Mouse (Mus musculus): Measurements from ENCODE around the gene Aldh9a1. TPM values are rescaled to one million over a fixed set of nuclear protein-coding genes. Genes with fewer than 3 reads are reported as not detected.

Gene Aldh9a1
- polyA plus RNA-seq, 1 experiment from 2014 or later: 51.5 TPM

DNA sequence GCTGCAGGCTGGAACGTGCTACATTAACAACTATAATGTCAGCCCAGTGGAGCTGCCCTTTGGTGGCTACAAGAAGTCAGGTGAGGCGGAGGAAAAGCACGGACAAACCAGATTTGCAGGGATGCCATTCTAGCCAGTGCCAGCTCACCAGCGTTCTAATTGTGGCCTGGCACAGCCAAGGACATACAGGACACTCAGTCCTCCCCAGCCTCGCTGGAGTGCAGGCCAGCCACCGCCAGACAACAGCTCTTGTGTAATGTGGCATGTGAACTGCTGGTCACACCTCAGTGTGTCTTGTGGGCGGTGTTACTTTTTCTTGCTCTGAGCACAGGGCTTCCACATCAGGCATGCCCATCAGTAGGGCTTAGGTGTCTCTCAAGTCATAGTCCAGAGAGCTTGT, 16.0 kb downstream of the Aldh9a1 start:
- Histone ChIP-seq H3K4me1 (replicated peaks; ENCODE audit: control insufficient read depth, insufficient read depth, low read length) (no peaks in the 10 kb centered on the region), H3K4me3 (ENCODE audit: low read length) (no peak overlapping the region), H3K36me3 (ENCODE audit: control insufficient read depth, insufficient read depth, low read length) (peaks cover 2% of the 10 kb centered on the region), H3K9ac (ENCODE audit: low read length) (no peak overlapping the region), H3K27me3 (ENCODE audit: control insufficient read depth, insufficient read depth, low read depth, low read length) (no peaks in the 10 kb centered on the region), H3K27ac (ENCODE audit: low read length) (no peak overlapping the region), H3K4me2 (ENCODE audit: low read depth, low read length) (no peak overlapping the region), H3K9me3 (ENCODE audit: control insufficient read depth, low read length) (no peaks in the 10 kb centered on the region)
- WGBS: 88% methylated on average over 7 of the region's 7 CpGs
- ATAC-seq (ENCODE audit: low read depth): no peak

DNA sequence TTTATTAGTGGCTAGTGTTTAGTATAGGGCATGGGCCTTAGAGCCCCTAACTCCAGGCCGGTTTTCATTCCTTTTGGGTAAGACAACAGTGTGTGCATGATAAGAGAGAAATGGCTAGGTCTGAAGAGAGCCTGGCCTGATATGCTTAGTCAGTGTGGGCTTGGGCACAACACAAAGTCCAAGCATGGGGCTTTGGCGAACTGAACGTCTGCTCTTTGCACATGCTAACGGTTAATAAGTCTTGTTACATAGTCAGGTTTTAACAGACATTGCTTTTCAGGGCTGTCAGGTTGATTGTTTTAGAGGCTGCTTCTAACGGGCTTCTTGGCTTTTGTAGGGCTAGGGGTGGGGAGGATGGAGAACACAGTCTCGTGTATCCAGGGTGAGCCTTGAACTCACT, 16.8 kb downstream of the Aldh9a1 start:
- H3K4me3 ChIP-seq (ENCODE audit: low read length): no peak overlapping the region
- 90% methylated on average over 6 of the region's 6 CpGs for WGBS
- no peak overlapping the region for H3K9ac ChIP-seq (ENCODE audit: low read length)
- peaks cover 2% of the 10 kb centered on the region for H3K36me3 ChIP-seq (ENCODE audit: control insufficient read depth, insufficient read depth, low read length)
- H3K9me3 ChIP-seq (ENCODE audit: control insufficient read depth, low read length): no peaks in the 10 kb centered on the region
- H3K27me3 ChIP-seq (ENCODE audit: control insufficient read depth, insufficient read depth, low read depth, low read length): no peaks in the 10 kb centered on the region
- no peak overlapping the region for H3K4me2 ChIP-seq (ENCODE audit: low read depth, low read length)
- no peak overlapping the region for H3K27ac ChIP-seq (ENCODE audit: low read length)
- H3K4me1 ChIP-seq (replicated peaks; ENCODE audit: control insufficient read depth, insufficient read depth, low read length): no peaks in the 10 kb centered on the region
- ATAC-seq (ENCODE audit: low read depth): no peak

DNA sequence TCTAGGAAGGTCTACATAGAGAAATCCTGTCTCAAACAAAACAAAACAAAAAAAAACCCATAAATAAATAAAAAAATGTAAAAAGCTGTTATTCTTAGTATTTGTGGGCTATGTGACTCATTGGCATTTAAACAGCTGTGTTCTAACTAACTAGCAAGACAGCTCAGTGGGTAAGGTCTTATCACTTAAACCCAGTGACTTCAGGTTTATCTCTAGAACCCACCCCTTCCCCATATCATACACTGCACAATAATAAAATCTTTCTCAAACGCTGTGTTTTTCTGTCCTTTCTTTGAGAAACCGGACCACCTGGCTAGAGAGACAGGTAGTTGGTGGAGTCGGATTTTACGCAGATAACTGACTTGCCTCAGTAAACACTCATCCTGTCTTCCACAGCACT, 18.2 kb downstream of the Aldh9a1 start:
- Histone ChIP-seq H3K4me1 (replicated peaks; ENCODE audit: control insufficient read depth, insufficient read depth, low read length) (no peaks in the 10 kb centered on the region), H3K27ac (ENCODE audit: low read length) (no peak overlapping the region), H3K27me3 (ENCODE audit: control insufficient read depth, insufficient read depth, low read depth, low read length) (no peaks in the 10 kb centered on the region), H3K9ac (ENCODE audit: low read length) (no peak overlapping the region), H3K36me3 (ENCODE audit: control insufficient read depth, insufficient read depth, low read length) (peaks cover 2% of the 10 kb centered on the region), H3K4me3 (ENCODE audit: low read length) (no peak overlapping the region), H3K4me2 (ENCODE audit: low read depth, low read length) (no peak overlapping the region), H3K9me3 (ENCODE audit: control insufficient read depth, low read length) (no peaks in the 10 kb centered on the region)
- ATAC-seq (ENCODE audit: low read depth): no peak
- 88% methylated on average over 4 of the region's 4 CpGs for WGBS

DNA sequence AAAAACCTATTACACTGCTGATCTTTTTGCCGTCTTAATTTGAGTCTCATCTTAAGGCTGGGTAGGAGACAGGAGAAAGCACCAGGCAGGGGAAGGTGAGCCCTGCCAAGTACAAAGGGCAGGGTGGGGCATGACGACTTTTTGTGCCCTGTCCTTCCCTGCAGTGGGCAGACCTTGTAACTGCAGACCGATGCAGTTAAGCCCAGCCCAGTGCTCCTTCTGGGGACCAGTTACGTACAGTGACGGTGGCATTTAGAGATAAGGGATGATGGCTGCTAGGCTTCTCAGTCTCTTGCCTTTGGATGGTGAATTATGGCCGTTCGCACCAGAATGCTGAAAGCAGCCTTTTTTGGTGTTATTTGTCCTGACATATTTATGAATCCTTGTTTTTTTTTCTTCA, 18.7 kb downstream of the Aldh9a1 start:
- Histone ChIP-seq H3K4me1 (replicated peaks; ENCODE audit: control insufficient read depth, insufficient read depth, low read length) (no peaks in the 10 kb centered on the region), H3K36me3 (ENCODE audit: control insufficient read depth, insufficient read depth, low read length) (peaks cover 2% of the 10 kb centered on the region), H3K4me3 (ENCODE audit: low read length) (no peak overlapping the region), H3K4me2 (ENCODE audit: low read depth, low read length) (no peak overlapping the region), H3K27me3 (ENCODE audit: control insufficient read depth, insufficient read depth, low read depth, low read length) (no peaks in the 10 kb centered on the region), H3K9me3 (ENCODE audit: control insufficient read depth, low read length) (no peaks in the 10 kb centered on the region), H3K27ac (ENCODE audit: low read length) (no peak overlapping the region), H3K9ac (ENCODE audit: low read length) (no peak overlapping the region)
- WGBS: 75% methylated on average over 7 of the region's 7 CpGs
- ATAC-seq (ENCODE audit: low read depth): no peak

DNA sequence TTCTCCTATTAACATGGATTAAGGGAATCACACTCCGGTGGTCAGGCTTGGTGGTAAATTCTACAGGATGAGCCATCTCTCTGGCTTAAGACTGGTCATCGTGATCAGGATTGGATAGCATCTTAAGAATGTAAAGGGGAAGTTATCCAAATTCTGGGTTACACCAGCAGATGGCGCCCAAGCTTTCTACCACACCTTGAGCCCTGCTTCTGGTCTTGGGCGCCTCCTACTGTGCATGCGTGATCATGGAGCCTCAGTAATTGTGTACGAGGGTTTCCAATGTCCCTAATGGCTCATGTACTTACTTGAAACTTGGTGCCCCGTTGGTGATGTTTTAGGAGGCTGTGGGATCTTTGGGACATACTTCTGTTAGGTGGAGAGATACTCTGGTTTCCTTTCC, 20.1 kb downstream of the Aldh9a1 start:
- Histone ChIP-seq H3K4me3 (ENCODE audit: low read length) (no peak overlapping the region), H3K4me2 (ENCODE audit: low read depth, low read length) (no peak overlapping the region), H3K9me3 (ENCODE audit: control insufficient read depth, low read length) (no peaks in the 10 kb centered on the region), H3K36me3 (ENCODE audit: control insufficient read depth, insufficient read depth, low read length) (peaks cover 2% of the 10 kb centered on the region), H3K9ac (ENCODE audit: low read length) (no peak overlapping the region), H3K27me3 (ENCODE audit: control insufficient read depth, insufficient read depth, low read depth, low read length) (no peaks in the 10 kb centered on the region), H3K27ac (ENCODE audit: low read length) (no peak overlapping the region), H3K4me1 (replicated peaks; ENCODE audit: control insufficient read depth, insufficient read depth, low read length) (no peaks in the 10 kb centered on the region; the same call in 1 of the 2 replicates)
- peak; percentile 56 for ATAC-seq (ENCODE audit: low read depth)
- WGBS: 8% methylated on average over 7 of the region's 7 CpGs

DNA sequence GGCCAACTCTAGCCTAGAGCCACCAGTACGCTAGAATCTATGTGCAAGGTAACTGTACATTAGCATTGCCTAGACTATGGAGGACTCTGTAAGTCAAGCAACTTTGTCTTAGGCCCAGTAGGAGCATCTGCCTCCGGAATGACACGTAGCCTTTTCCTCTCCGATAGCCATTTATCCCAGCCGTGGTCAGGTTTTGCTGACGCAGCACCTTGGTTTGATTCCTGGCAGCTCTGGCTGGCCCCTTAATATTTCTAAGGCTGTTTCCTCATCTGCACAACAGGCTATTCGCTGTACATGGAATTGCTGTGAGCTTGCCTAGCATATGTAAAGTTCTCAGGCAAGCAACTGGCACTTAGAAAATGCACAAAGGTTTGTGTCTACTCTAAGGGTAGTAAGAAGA, 22.9 kb downstream of the Aldh9a1 start:
- no peak overlapping the region for H3K4me2 ChIP-seq (ENCODE audit: low read depth, low read length)
- no peaks in the 10 kb centered on the region for H3K9me3 ChIP-seq (ENCODE audit: control insufficient read depth, low read length)
- peaks cover 6% of the 10 kb centered on the region for H3K36me3 ChIP-seq (ENCODE audit: control insufficient read depth, insufficient read depth, low read length)
- H3K9ac ChIP-seq (ENCODE audit: low read length): no peak overlapping the region
- no peak for ATAC-seq (ENCODE audit: low read depth)
- WGBS: 92% methylated on average over 7 of the region's 7 CpGs
- H3K4me1 ChIP-seq (replicated peaks; ENCODE audit: control insufficient read depth, insufficient read depth, low read length): no peaks in the 10 kb centered on the region; the same call in 1 of the 2 replicates
- H3K27ac ChIP-seq (ENCODE audit: low read length): no peak overlapping the region
- no peaks in the 10 kb centered on the region for H3K27me3 ChIP-seq (ENCODE audit: control insufficient read depth, insufficient read depth, low read depth, low read length)
- no peak overlapping the region for H3K4me3 ChIP-seq (ENCODE audit: low read length)

DNA sequence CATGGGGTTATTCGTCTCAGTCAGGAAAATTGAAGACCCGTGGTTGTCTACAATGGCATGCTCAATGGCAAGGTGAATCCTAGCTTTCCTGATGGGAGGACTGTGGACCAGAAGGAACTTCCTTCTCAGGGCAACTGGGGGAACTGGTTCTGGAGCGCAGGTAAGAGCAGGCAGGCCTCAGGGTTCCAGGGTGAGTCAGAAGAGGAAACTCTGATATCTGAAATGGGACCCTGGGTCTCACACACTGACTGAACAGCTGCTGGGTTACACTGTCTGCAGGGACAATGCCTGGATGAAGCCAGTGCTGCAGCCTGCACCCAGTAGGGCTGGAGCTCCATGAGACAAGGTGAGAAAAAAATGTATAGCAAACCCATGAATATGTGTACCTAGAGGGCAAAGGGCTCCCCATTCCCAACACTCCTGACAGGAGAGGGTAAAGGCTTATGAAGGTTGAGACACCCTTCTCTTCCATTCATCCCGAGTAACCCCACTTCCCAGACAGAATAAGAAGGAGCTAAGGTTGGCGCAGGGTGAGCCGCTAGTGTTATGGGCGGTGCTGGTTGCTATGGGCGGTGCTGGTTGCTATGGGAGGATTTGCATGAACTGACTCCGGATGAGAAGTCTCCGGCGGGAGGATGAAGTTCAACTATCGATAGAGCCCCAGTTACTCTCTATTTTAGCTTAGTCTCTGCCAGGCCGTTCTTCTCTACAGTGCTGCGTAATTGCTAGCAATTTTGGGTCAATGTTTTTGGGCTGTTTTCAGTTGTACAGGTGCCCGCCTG, 24.4 kb downstream of the Aldh9a1 start:
- Histone ChIP-seq H3K36me3 (ENCODE audit: control insufficient read depth, insufficient read depth, low read length) (peaks cover 6% of the 10 kb centered on the region), H3K4me2 (ENCODE audit: low read depth, low read length) (no peak overlapping the region), H3K4me1 (replicated peaks; ENCODE audit: control insufficient read depth, insufficient read depth, low read length) (no peaks in the 10 kb centered on the region; the same call in 1 of the 2 replicates), H3K27me3 (ENCODE audit: control insufficient read depth, insufficient read depth, low read depth, low read length) (no peaks in the 10 kb centered on the region), H3K9me3 (ENCODE audit: control insufficient read depth, low read length) (no peaks in the 10 kb centered on the region), H3K27ac (ENCODE audit: low read length) (no peak overlapping the region), H3K9ac (ENCODE audit: low read length) (no peak overlapping the region), H3K4me3 (ENCODE audit: low read length) (no peak overlapping the region)
- ATAC-seq (ENCODE audit: low read depth): peak; percentile 59
- 24% methylated on average over 15 of the region's 15 CpGs for WGBS

DNA sequence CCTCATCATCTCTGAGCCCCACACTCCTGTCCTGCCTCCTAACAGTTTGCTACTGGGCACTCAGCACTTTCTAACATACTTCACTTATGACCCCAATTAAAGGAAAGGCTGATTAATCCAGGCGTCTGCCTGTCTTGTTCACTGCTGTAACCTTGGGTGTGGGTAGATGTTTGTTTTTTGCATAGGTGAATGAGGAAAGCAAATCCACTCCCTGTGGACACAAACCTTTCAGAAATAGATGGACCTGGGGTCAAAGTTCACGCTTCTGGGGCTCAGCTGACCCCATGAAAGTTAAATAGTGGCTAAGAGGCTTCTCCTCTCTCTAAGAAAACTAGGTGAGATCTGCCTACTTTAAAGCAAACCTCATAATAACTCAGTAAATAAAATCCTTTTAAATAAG, 25.2 kb downstream of the Aldh9a1 start:
- WGBS: 38% methylated on average over 2 of the region's 2 CpGs
- no peak for ATAC-seq (ENCODE audit: low read depth)
- H3K36me3 ChIP-seq (ENCODE audit: control insufficient read depth, insufficient read depth, low read length): peaks cover 6% of the 10 kb centered on the region

DNA sequence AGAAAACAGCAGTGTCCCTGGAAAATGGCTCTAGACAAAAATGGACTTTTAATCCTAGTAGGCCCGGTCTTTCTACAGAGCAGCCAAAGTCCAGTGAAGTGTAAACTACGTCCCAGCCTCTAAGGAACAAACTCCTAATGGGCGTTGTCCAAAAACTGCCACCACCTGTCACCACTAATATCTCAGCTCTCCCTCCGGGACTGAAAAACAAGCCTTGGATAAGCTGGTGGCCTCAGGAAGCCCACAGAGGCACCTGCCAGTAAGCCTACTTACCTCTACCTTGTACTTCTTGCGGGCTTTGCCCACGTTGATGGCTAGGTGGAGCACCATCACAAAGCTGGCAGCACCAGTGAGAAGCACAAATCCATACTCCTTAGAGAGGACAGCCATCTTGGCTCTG, 28.2 kb downstream of the Aldh9a1 start:
- ATAC-seq (ENCODE audit: low read depth): no peak
- WGBS: 70% methylated on average over 6 of the region's 6 CpGs
- Histone ChIP-seq H3K27me3 (ENCODE audit: control insufficient read depth, insufficient read depth, low read depth, low read length) (no peaks in the 10 kb centered on the region), H3K9me3 (ENCODE audit: control insufficient read depth, low read length) (no peaks in the 10 kb centered on the region), H3K36me3 (ENCODE audit: control insufficient read depth, insufficient read depth, low read length) (peaks cover 6% of the 10 kb centered on the region), H3K4me2 (ENCODE audit: low read depth, low read length) (no peak overlapping the region), H3K4me3 (ENCODE audit: low read length) (no peak overlapping the region), H3K9ac (ENCODE audit: low read length) (no peak overlapping the region), H3K27ac (ENCODE audit: low read length) (no peak overlapping the region), H3K4me1 (replicated peaks; ENCODE audit: control insufficient read depth, insufficient read depth, low read length) (no peaks in the 10 kb centered on the region; the same call in 1 of the 2 replicates)

More for the DNA sequence above, 25.2 kb downstream of the Aldh9a1 start:
- H3K4me1 ChIP-seq (replicated peaks; ENCODE audit: control insufficient read depth, insufficient read depth, low read length): no peaks in the 10 kb centered on the region; the same call in 1 of the 2 replicates
- no peak overlapping the region for H3K4me2 ChIP-seq (ENCODE audit: low read depth, low read length)
- H3K4me3 ChIP-seq (ENCODE audit: low read length): no peak overlapping the region
- H3K9me3 ChIP-seq (ENCODE audit: control insufficient read depth, low read length): no peaks in the 10 kb centered on the region
- no peaks in the 10 kb centered on the region for H3K27me3 ChIP-seq (ENCODE audit: control insufficient read depth, insufficient read depth, low read depth, low read length)
- H3K27ac ChIP-seq (ENCODE audit: low read length): no peak overlapping the region
- H3K9ac ChIP-seq (ENCODE audit: low read length): no peak overlapping the region

Data from lung, embryonic 16.5 days (tissue).